Mouse (Mus musculus) brain, adult 2 months (tissue): ENCODE results near the gene Grk1.

Source experiments
- DNase-seq: peaks from one replicate; pipeline ENCODE4 v3.0.0; 2011; ENCODE audit warnings: low read depth, low spot score

The Grk1 gene

GRCm38 (mm10) chr8:13404666-13405131 is at the start of gene Grk1:
Grk1 (plus strand) TSS chr8:13405081.
- no peak for DNase-seq

- DNase-seq = no peak
Observed at GRCm38 (mm10) chr8:13356221-13356620, 48.7 kb upstream of the Grk1 start.

GRCm38 (mm10) chr8:13356681-13357080 is 48.2 kb upstream of the Grk1 start:
- no peak for DNase-seq

GRCm38 (mm10) chr8:13360213-13360612 is 44.7 kb upstream of the Grk1 start:
- DNase-seq = no peak

GRCm38 (mm10) chr8:13361865-13362264 is 43.0 kb upstream of the Grk1 start:
- no peak for DNase-seq

- DNase-seq = peak; percentile 30
Observed at GRCm38 (mm10) chr8:13373151-13373662, 31.7 kb upstream of the Grk1 start.

- no peak for DNase-seq
Observed at GRCm38 (mm10) chr8:13381630-13382029, 23.3 kb upstream of the Grk1 start.

GRCm38 (mm10) chr8:13382536-13382935 is 22.3 kb upstream of the Grk1 start:
- DNase-seq = no peak

- DNase-seq = no peak
Observed at GRCm38 (mm10) chr8:13382999-13383398, 21.9 kb upstream of the Grk1 start.

GRCm38 (mm10) chr8:13386366-13386765 is 18.5 kb upstream of the Grk1 start:
- no peak for DNase-seq

GRCm38 (mm10) chr8:13387728-13388127 is 17.2 kb upstream of the Grk1 start:
- no peak for DNase-seq

- DNase-seq = no peak
Observed at GRCm38 (mm10) chr8:13388744-13389143, 16.1 kb upstream of the Grk1 start.

- DNase-seq = no peak
Observed at GRCm38 (mm10) chr8:13393869-13394268, 11.0 kb upstream of the Grk1 start.

- DNase-seq = no peak
Observed at GRCm38 (mm10) chr8:13396725-13397124, 8.2 kb upstream of the Grk1 start, which contains the start of gene Atp4b. Atp4b (minus strand) TSS chr8:13396825.

- no peak for DNase-seq
Observed at GRCm38 (mm10) chr8:13403517-13403916, 1.4 kb upstream of the Grk1 start.

GRCm38 (mm10) chr8:13406011-13406410 is 1.1 kb downstream of the Grk1 start:
- no peak for DNase-seq

GRCm38 (mm10) chr8:13411597-13411996 is 6.7 kb downstream of the Grk1 start:
- DNase-seq = peak; percentile 87

- peak; percentile 80 for DNase-seq
Observed at GRCm38 (mm10) chr8:13412891-13413558, 8.1 kb downstream of the Grk1 start.

GRCm38 (mm10) chr8:13413823-13414390 is 9.0 kb downstream of the Grk1 start:
- no peak for DNase-seq

GRCm38 (mm10) chr8:13415879-13416278 is 11.0 kb downstream of the Grk1 start:
- peak; percentile 62 for DNase-seq

GRCm38 (mm10) chr8:13419111-13419639 is 14.3 kb downstream of the Grk1 start:
- DNase-seq = peak; percentile 41

GRCm38 (mm10) chr8:13420970-13421369 is 16.1 kb downstream of the Grk1 start:
- peak; percentile 65 for DNase-seq

- no peak for DNase-seq
Observed at GRCm38 (mm10) chr8:13427351-13427750, 22.5 kb downstream of the Grk1 start.
